15 mouse cellular contexts compared by ENCODE assay signal in genomic region chr9:117117181-117117729, GRCm38 (mm10).
A peak's percentile ranks its signal among the peaks of the same experiment; 100 is the strongest.
DNase-seq lines count a peak whose midpoint lies in the region; ATAC-seq lines count a peak whose summit lies in the region.
"Had no signal": no experiment of that assay in that cellular context is flagged by ENCODE, and none has a peak within 500 bp of the region (broad histone marks: within the 10 kb centered on the region; RNA-seq: fewer than 3 reads in every experiment).

No protein-coding gene starts in this region.

- no peak for ATAC-seq in embryonic facial prominence, embryonic 13.5 days (ENCODE audit: insufficient number of reproducible peaks, insufficient read depth, low FRiP score, low TSS enrichment, low read depth)
- ATAC-seq in limb, embryonic 15.5 days (ENCODE audit: insufficient number of reproducible peaks, low FRiP score, low TSS enrichment, low read depth), result no peak
- no peak for ATAC-seq in lung, embryonic 16.5 days (ENCODE audit: low read depth)
- ATAC-seq in granulocyte monocyte progenitor cell, adult 5-6 weeks (replicated peaks; ENCODE audit: poor library complexity, severe bottlenecking), result no peak
- no peak for ATAC-seq in megakaryocyte-erythroid progenitor cell, adult 5-6 weeks (replicated peaks; ENCODE audit: low FRiP score, low TSS enrichment, poor library complexity, severe bottlenecking)
- ATAC-seq: forebrain, embryonic 13.5 days; liver, embryonic 12.5 days had no signal

- H3K4me2 ChIP-seq in embryonic facial prominence, embryonic 13.5 days, result no peak overlapping the region
- H3K4me2 ChIP-seq in limb, embryonic 15.5 days, result no peak overlapping the region
- no peak overlapping the region for H3K4me2 ChIP-seq in lung, embryonic 16.5 days (ENCODE audit: low read depth, low read length)
- H3K4me2 ChIP-seq: forebrain, embryonic 13.5 days; liver, embryonic 12.5 days; stomach, embryonic 15.5 days had no signal

- 68% methylated on average over 10 of the region's 10 CpGs for WGBS in embryonic facial prominence, embryonic 13.5 days
- WGBS in embryonic facial prominence, embryonic 10.5 days, result 94% methylated on average over 10 of the region's 10 CpGs
- 58% methylated on average over 10 of the region's 10 CpGs for WGBS in limb, embryonic 15.5 days
- WGBS in limb, embryonic 10.5 days, result 93% methylated on average over 10 of the region's 10 CpGs
- WGBS in lung, embryonic 16.5 days, result 70% methylated on average over 10 of the region's 10 CpGs

- no peaks in the 10 kb centered on the region for H3K36me3 ChIP-seq in embryonic facial prominence, embryonic 13.5 days
- no peaks in the 10 kb centered on the region for H3K36me3 ChIP-seq in embryonic facial prominence, embryonic 10.5 days (replicated peaks)
- no peaks in the 10 kb centered on the region for H3K36me3 ChIP-seq in limb, embryonic 15.5 days
- H3K36me3 ChIP-seq in limb, embryonic 10.5 days, result no peaks in the 10 kb centered on the region
- H3K36me3 ChIP-seq in lung, embryonic 16.5 days (ENCODE audit: control insufficient read depth, insufficient read depth, low read length), result no peaks in the 10 kb centered on the region
- H3K36me3 ChIP-seq: liver, embryonic 12.5 days; stomach, embryonic 15.5 days had no signal

- DNase-seq in embryonic facial prominence, embryonic 10.5 days (ENCODE audit: low spot score), result no peak
- DNase-seq in limb, embryonic 10.5 days (ENCODE audit: low spot score), result no peak
- DNase-seq in urinary bladder, postnatal 25 days (ENCODE audit: low spot score), result no peak
- DNase-seq: B cell, adult 2 months; cerebellum, postnatal 36 days; heart, postnatal 4 days; kidney, postnatal 25 days had no signal

- no peaks in the 10 kb centered on the region for H3K9me3 ChIP-seq in embryonic facial prominence, embryonic 13.5 days
- no peaks in the 10 kb centered on the region for H3K9me3 ChIP-seq in embryonic facial prominence, embryonic 10.5 days
- no peaks in the 10 kb centered on the region for H3K9me3 ChIP-seq in limb, embryonic 15.5 days
- no peaks in the 10 kb centered on the region for H3K9me3 ChIP-seq in limb, embryonic 10.5 days (replicated peaks)
- no peaks in the 10 kb centered on the region for H3K9me3 ChIP-seq in lung, embryonic 16.5 days (ENCODE audit: control insufficient read depth, low read length)
- H3K9me3 ChIP-seq: forebrain, embryonic 13.5 days; liver, embryonic 12.5 days; stomach, embryonic 15.5 days had no signal

- no peaks in the 10 kb centered on the region for H3K27me3 ChIP-seq in embryonic facial prominence, embryonic 13.5 days
- H3K27me3 ChIP-seq in embryonic facial prominence, embryonic 10.5 days (replicated peaks; ENCODE audit: low read depth, poor library complexity, severe bottlenecking), result no peaks in the 10 kb centered on the region
- H3K27me3 ChIP-seq in limb, embryonic 15.5 days, result no peaks in the 10 kb centered on the region
- no peaks in the 10 kb centered on the region for H3K27me3 ChIP-seq in limb, embryonic 10.5 days (ENCODE audit: low read depth, poor library complexity, severe bottlenecking)
- no peaks in the 10 kb centered on the region for H3K27me3 ChIP-seq in lung, embryonic 16.5 days (ENCODE audit: control insufficient read depth, insufficient read depth, low read depth, low read length)
- H3K27me3 ChIP-seq: forebrain, embryonic 13.5 days; liver, embryonic 12.5 days; stomach, embryonic 15.5 days had no signal

- H3K9ac ChIP-seq in embryonic facial prominence, embryonic 13.5 days, result no peak overlapping the region
- no peak overlapping the region for H3K9ac ChIP-seq in limb, embryonic 15.5 days
- H3K9ac ChIP-seq in lung, embryonic 16.5 days (ENCODE audit: low read length), result no peak overlapping the region
- H3K9ac ChIP-seq: forebrain, embryonic 13.5 days; liver, embryonic 12.5 days; stomach, embryonic 15.5 days had no signal

- peaks cover 22% of the 10 kb centered on the region for H3K4me1 ChIP-seq in embryonic facial prominence, embryonic 13.5 days
- H3K4me1 ChIP-seq in embryonic facial prominence, embryonic 10.5 days, result peaks cover 12% of the 10 kb centered on the region
- H3K4me1 ChIP-seq in limb, embryonic 15.5 days, result peaks cover 20% of the 10 kb centered on the region
- peaks cover 11% of the 10 kb centered on the region; the same call in 1 of the 2 replicates for H3K4me1 ChIP-seq in limb, embryonic 10.5 days
- H3K4me1 ChIP-seq in lung, embryonic 16.5 days (replicated peaks; ENCODE audit: control insufficient read depth, insufficient read depth, low read length), result peaks cover 15% of the 10 kb centered on the region
- H3K4me1 ChIP-seq: forebrain, embryonic 13.5 days; liver, embryonic 12.5 days; stomach, embryonic 15.5 days had no signal

- no peak overlapping the region for H3K4me3 ChIP-seq in embryonic facial prominence, embryonic 13.5 days
- no peak overlapping the region for H3K4me3 ChIP-seq in embryonic facial prominence, embryonic 10.5 days
- no peak overlapping the region for H3K4me3 ChIP-seq in limb, embryonic 15.5 days
- H3K4me3 ChIP-seq in limb, embryonic 10.5 days, result no peak overlapping the region
- no peak overlapping the region for H3K4me3 ChIP-seq in lung, embryonic 16.5 days (ENCODE audit: low read length)
- H3K4me3 ChIP-seq: forebrain, embryonic 13.5 days; liver, embryonic 12.5 days; stomach, embryonic 15.5 days had no signal

- H3K27ac ChIP-seq in embryonic facial prominence, embryonic 13.5 days, result peak overlapping the region; percentile 48
- H3K27ac ChIP-seq in embryonic facial prominence, embryonic 10.5 days (replicated peaks), result no peak overlapping the region
- H3K27ac ChIP-seq in limb, embryonic 15.5 days, result peak overlapping the region; percentile 44
- no peak overlapping the region for H3K27ac ChIP-seq in limb, embryonic 10.5 days
- H3K27ac ChIP-seq in lung, embryonic 16.5 days (ENCODE audit: low read length), result peak overlapping the region; percentile 3; the same call in 1 of the 2 replicates
- H3K27ac ChIP-seq: forebrain, embryonic 13.5 days; liver, embryonic 12.5 days; stomach, embryonic 15.5 days had no signal

Comparison
In these comparisons a context has a peak if more than half of its experiments do, and no peak if none do; other contexts are left out.
1. H3K27ac ChIP-seq: peak in embryonic facial prominence, embryonic 13.5 days (single experiment), limb, embryonic 15.5 days (single experiment) and lung, embryonic 16.5 days (single experiment); none in embryonic facial prominence, embryonic 10.5 days (single experiment) and limb, embryonic 10.5 days (single experiment).